Mouse (Mus musculus): Measurements from ENCODE around the gene Lyg1. TPM values are rescaled to one million over a fixed set of nuclear protein-coding genes. Genes with fewer than 3 reads are reported as not detected.
A peak's percentile ranks its signal among the peaks of the same experiment; 100 is the strongest.

Lyg1 gene
- total and polyA plus RNA-seq, 2 experiments from 2014 or later, result not detected

GRCm38 (mm10) chr1:37998371-37999199, 41.0 kb upstream of the Lyg1 start:
- peak overlapping the region; percentile 91 for H3K27ac ChIP-seq (ENCODE audit: low read depth)
- peak overlapping the region; percentile 80 for H3K4me2 ChIP-seq (ENCODE audit: low read depth, low read length)
- no peaks in the 10 kb centered on the region for H3K9me3 ChIP-seq (replicated peaks; ENCODE audit: control insufficient read depth, low read length)
- 2% methylated on average over 39 of the region's 47 CpGs for WGBS
- ATAC-seq (ENCODE audit: insufficient read depth, low read depth), result peak; percentile 18
- peak overlapping the region; percentile 87 for H3K4me3 ChIP-seq (ENCODE audit: low read depth, low read length)
- H3K27me3 ChIP-seq (ENCODE audit: control insufficient read depth, insufficient read depth, low read length), result no peaks in the 10 kb centered on the region
- DNase-seq (ENCODE audit: low spot score), result peak; percentile 30
- H3K9ac ChIP-seq (replicated peaks; ENCODE audit: low read depth, low read length), result peak overlapping the region; percentile 81
- H3K4me1 ChIP-seq (ENCODE audit: control insufficient read depth, insufficient read depth), result peaks cover 7% of the 10 kb centered on the region
- H3K36me3 ChIP-seq (replicated peaks; ENCODE audit: control insufficient read depth, insufficient read depth, low read length), result peaks cover 19% of the 10 kb centered on the region
- no peak for TF ChIP-seq EP300 (IDR thresholded peaks at IDR 0.05; ENCODE audit: low read depth)

GRCm38 (mm10) chr1:37997867-37998266, 40.3 kb upstream of the Lyg1 start, which contains the start of the genes Txndc9 and Eif5b:
Gene Txndc9 (minus strand): TSS chr1:37997893.
Gene Eif5b (plus strand): TSS chr1:37998010.
- under 1% methylated on average over 49 of the region's 50 CpGs for WGBS
- Histone ChIP-seq H3K36me3 (replicated peaks; ENCODE audit: control insufficient read depth, insufficient read depth, low read length) (peaks cover 25% of the 10 kb centered on the region), H3K27me3 (ENCODE audit: control insufficient read depth, insufficient read depth, low read length) (no peaks in the 10 kb centered on the region), H3K9me3 (replicated peaks; ENCODE audit: control insufficient read depth, low read length) (no peaks in the 10 kb centered on the region), H3K4me3 (ENCODE audit: low read depth, low read length) (peak within 1 kb of the TSS; percentile 87), H3K4me2 (ENCODE audit: low read depth, low read length) (peak within 1 kb of the TSS; percentile 80), H3K4me1 (ENCODE audit: control insufficient read depth, insufficient read depth) (peaks cover 7% of the 10 kb centered on the region), H3K27ac (ENCODE audit: low read depth) (peak within 1 kb of the TSS; percentile 96), H3K9ac (replicated peaks; ENCODE audit: low read depth, low read length) (peak within 1 kb of the TSS; percentile 87)
- no peak for TF ChIP-seq EP300 (IDR thresholded peaks at IDR 0.05; ENCODE audit: low read depth)
- peak; percentile 48 for TF ChIP-seq CTCF (IDR thresholded peaks at IDR 0.05; ENCODE audit: low read depth)
- ATAC-seq (ENCODE audit: insufficient read depth, low read depth) (peak; percentile 91), DNase-seq (ENCODE audit: low spot score) (peak; percentile 93)

- no peaks in the 10 kb centered on the region for H3K9me3 ChIP-seq (replicated peaks; ENCODE audit: control insufficient read depth, low read length)
- H3K4me3 ChIP-seq (ENCODE audit: low read depth, low read length), result peak overlapping the region; percentile 87
- TF ChIP-seq CTCF (IDR thresholded peaks at IDR 0.05; ENCODE audit: low read depth), result 0 out of 2 replicates have a peak, but pooled peaks have one; percentile 4
- peak; percentile 75 for TF ChIP-seq EP300 (IDR thresholded peaks at IDR 0.05; ENCODE audit: low read depth)
Measured at GRCm38 (mm10) chr1:37996877-37997484, 39.4 kb upstream of the Lyg1 start.

GRCm38 (mm10) chr1:37996226-37996625, 38.7 kb upstream of the Lyg1 start:
- 34% methylated on average over 3 of the region's 3 CpGs for WGBS
- TF ChIP-seq EP300 (IDR thresholded peaks at IDR 0.05; ENCODE audit: low read depth) (no peak), CTCF (IDR thresholded peaks at IDR 0.05; ENCODE audit: low read depth) (no peak)
- Histone ChIP-seq H3K27ac (ENCODE audit: low read depth) (0 out of 2 replicates have a peak overlapping the region, but pooled peaks have one; percentile 96), H3K4me1 (ENCODE audit: control insufficient read depth, insufficient read depth) (peaks cover 7% of the 10 kb centered on the region), H3K36me3 (replicated peaks; ENCODE audit: control insufficient read depth, insufficient read depth, low read length) (peaks cover 42% of the 10 kb centered on the region), H3K9ac (replicated peaks; ENCODE audit: low read depth, low read length) (peak overlapping the region; percentile 87), H3K4me3 (ENCODE audit: low read depth, low read length) (peak overlapping the region; percentile 87), H3K4me2 (ENCODE audit: low read depth, low read length) (peak overlapping the region; percentile 80), H3K9me3 (replicated peaks; ENCODE audit: control insufficient read depth, low read length) (no peaks in the 10 kb centered on the region), H3K27me3 (ENCODE audit: control insufficient read depth, insufficient read depth, low read length) (no peaks in the 10 kb centered on the region)
- ATAC-seq (ENCODE audit: insufficient read depth, low read depth), result no peak
- no peak for DNase-seq (ENCODE audit: low spot score)

More at GRCm38 (mm10) chr1:37996877-37997484, 39.4 kb upstream of the Lyg1 start:
- H3K4me2 ChIP-seq (ENCODE audit: low read depth, low read length), result peak overlapping the region; percentile 80
- under 1% methylated on average over 42 of the region's 42 CpGs for WGBS
- H3K36me3 ChIP-seq (replicated peaks; ENCODE audit: control insufficient read depth, insufficient read depth, low read length), result peaks cover 34% of the 10 kb centered on the region
- ATAC-seq (ENCODE audit: insufficient read depth, low read depth), result peak; percentile 94
- H3K9ac ChIP-seq (replicated peaks; ENCODE audit: low read depth, low read length), result peak overlapping the region; percentile 87
- peak; percentile 99 for DNase-seq (ENCODE audit: low spot score)
- peak overlapping the region; percentile 96 for H3K27ac ChIP-seq (ENCODE audit: low read depth)
- H3K4me1 ChIP-seq (ENCODE audit: control insufficient read depth, insufficient read depth), result peaks cover 7% of the 10 kb centered on the region
- no peaks in the 10 kb centered on the region for H3K27me3 ChIP-seq (ENCODE audit: control insufficient read depth, insufficient read depth, low read length)

GRCm38 (mm10) chr1:37987856-37988255, 30.3 kb upstream of the Lyg1 start:
- H3K9ac ChIP-seq (replicated peaks; ENCODE audit: low read depth, low read length), result no peak overlapping the region
- ATAC-seq (ENCODE audit: insufficient read depth, low read depth) (no peak), DNase-seq (ENCODE audit: low spot score) (no peak)
- H3K27ac ChIP-seq (ENCODE audit: low read depth), result no peak overlapping the region
- no peaks in the 10 kb centered on the region for H3K4me1 ChIP-seq (ENCODE audit: control insufficient read depth, insufficient read depth)
- WGBS, result 84% methylated on average over 5 of the region's 5 CpGs
- TF ChIP-seq CTCF (IDR thresholded peaks at IDR 0.05; ENCODE audit: low read depth) (no peak), EP300 (IDR thresholded peaks at IDR 0.05; ENCODE audit: low read depth) (no peak)
- H3K9me3 ChIP-seq (replicated peaks; ENCODE audit: control insufficient read depth, low read length), result no peaks in the 10 kb centered on the region
- H3K4me3 ChIP-seq (ENCODE audit: low read depth, low read length), result no peak overlapping the region
- H3K27me3 ChIP-seq (ENCODE audit: control insufficient read depth, insufficient read depth, low read length), result no peaks in the 10 kb centered on the region
- no peak overlapping the region for H3K4me2 ChIP-seq (ENCODE audit: low read depth, low read length)
- peaks cover 71% of the 10 kb centered on the region for H3K36me3 ChIP-seq (replicated peaks; ENCODE audit: control insufficient read depth, insufficient read depth, low read length)

Measured in heart, postnatal 0 days (tissue).